Mouse (Mus musculus): ENCODE measurements at regions not wholly inside any gene's neighbourhood (a gene's known extent, or its start where the extent isn't known, plus 50 kb on each side); places are given as distances from the start of the nearest gene placed in this dataset.

DNA sequence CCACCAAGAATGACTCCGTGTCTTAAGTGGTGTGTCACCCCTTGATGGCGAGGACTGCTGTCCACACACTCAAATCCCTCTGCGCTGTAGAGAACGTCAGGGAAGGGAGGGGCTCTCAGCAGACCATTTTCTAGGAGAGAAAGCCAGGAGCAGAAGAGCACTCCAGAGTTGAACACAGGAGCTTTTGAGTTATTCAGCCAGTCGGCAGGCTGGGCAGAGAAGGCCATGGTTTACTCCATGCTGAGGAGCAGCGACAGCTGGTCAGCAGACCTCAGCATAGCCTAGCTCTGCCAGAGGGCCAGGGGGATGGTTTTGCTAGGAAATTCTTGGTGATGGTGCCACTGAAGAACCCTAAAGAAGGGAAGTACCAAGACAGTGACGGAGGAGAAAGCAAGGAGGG, 132.0 kb upstream of the Slc35f3 start:
- no peak for TF ChIP-seq EP300 (IDR thresholded peaks at IDR 0.05; ENCODE audit: low read depth)
- TF ChIP-seq CTCF (IDR thresholded peaks at IDR 0.05; ENCODE audit: low read depth) = no peak
